Mouse (Mus musculus): ENCODE results near the gene Dact1. TPM values are rescaled to one million over a fixed set of nuclear protein-coding genes. Genes with fewer than 3 reads are reported as not detected.

The Dact1 gene
- total RNA-seq, 2 experiments from 2014 or later = 65.3 to 65.9 TPM

Other genes starting within 250 kb of the Dact1 start
- not detected for gene Tomm20l, start 198.5 kb upstream of the Dact1 start, total RNA-seq (2021)
- 10 to 100 TPM; 71.2 to 75.9 TPM for gene Timm9, start 173.2 kb upstream of the Dact1 start, total RNA-seq (2021)
- gene 2700049A03Rik, start 173.0 kb upstream of the Dact1 start, total RNA-seq (2021) = 10 to 100 TPM in 1 of 2 experiments, 1 to 10 TPM in 1; 9.5 to 10.2 TPM

Measured in left cerebral cortex, postnatal 4 days (tissue).